Mouse (Mus musculus) small intestine, adult 2 months (tissue): ENCODE data around the gene Atf6. TPM values are rescaled to one million over a fixed set of nuclear protein-coding genes. Genes with fewer than 3 reads are reported as not detected.
A peak's percentile ranks its signal among the peaks of the same experiment; 100 is the strongest.

Experiments used
- H3K27ac ChIP-seq: fragments of 200-500 bp; 2 replicates; pipeline ENCODE4 v1.5.1; 2012; ENCODE audit warnings: low read depth, low read length, control low read depth, inconsistent platforms; ENCODE audit not compliant: insufficient read depth
- H3K27me3 ChIP-seq: fragments of 200-500 bp; 2 replicates; pipeline ENCODE4 v1.6.1; 2012; ENCODE audit warnings: mild to moderate bottlenecking, moderate library complexity, low read length, inconsistent platforms; ENCODE audit not compliant: control insufficient read depth, insufficient read depth
- H3K36me3 ChIP-seq: fragments of 200-500 bp; 2 replicates; pipeline ENCODE4 v1.6.1; 2012; ENCODE audit warnings: mild to moderate bottlenecking, low read length, control low read depth, inconsistent platforms; ENCODE audit not compliant: control insufficient read depth, insufficient read depth
- H3K4me1 ChIP-seq: fragments of 200-500 bp; 2 replicates; pipeline ENCODE4 v1.6.1; 2012; ENCODE audit warnings: low read length, inconsistent platforms, mixed read lengths; ENCODE audit not compliant: control insufficient read depth, insufficient read depth, insufficient read length
- H3K4me3 ChIP-seq: fragments of 200-500 bp; 2 replicates; pipeline ENCODE4 v1.5.1; 2012; ENCODE audit warnings: low read depth, mild to moderate bottlenecking, control low read depth, inconsistent platforms, low read length, moderate library complexity
- CTCF ChIP-seq: fragments of 200-500 bp; IDR thresholded peaks from 2 replicates; pipeline ENCODE4 v1.5.1; 2012; ENCODE audit warnings: low read depth, mild to moderate bottlenecking, control low read depth, inconsistent platforms, low read length, moderate library complexity, mixed read lengths; ENCODE audit not compliant: insufficient replicate concordance, insufficient read length; ENCODE audit errors: extremely low read depth
- POLR2A ChIP-seq: fragments of 200-500 bp; IDR thresholded peaks from 2 replicates; pipeline ENCODE4 v1.6.1; 2012; ENCODE audit warnings: low read depth, mild to moderate bottlenecking, control low read depth, inconsistent platforms, low read length, moderate library complexity
- WGBS: fragments of 180-500 bp; shearing (Covaris S2); methylation state at CpG from one replicate; pipeline ENCODE4 v1.1.7; 2018; 5-methylcytosine and 5-hydroxymethylcytosine counted together
- polyA plus RNA-seq: library from polyadenylated mRNA; depleted of rRNA; stranded (reverse); fragments of >200 nt; gene quantifications from 2 replicates; pipeline ENCODE4 v1.2.3, GENCODE M21; 2012

The Atf6 gene
- polyA plus RNA-seq, 1 experiment, result 8.4 TPM

- H3K27ac ChIP-seq, result no peak overlapping the region
- H3K27me3 ChIP-seq, result no peaks in the 10 kb centered on the region
- H3K4me3 ChIP-seq, result no peak overlapping the region
- no peak for TF ChIP-seq CTCF
- no peak for TF ChIP-seq POLR2A
- H3K4me1 ChIP-seq, result peaks cover 4% of the 10 kb centered on the region; the same call in 1 of the 2 replicates
- no peaks in the 10 kb centered on the region for H3K36me3 ChIP-seq
- 62% methylated on average over 1 of the region's 1 CpGs for WGBS
These were observed 24.7 kb upstream of the Atf6 start for GRCm38 (mm10) chr1:170892279-170892678.

DNA sequence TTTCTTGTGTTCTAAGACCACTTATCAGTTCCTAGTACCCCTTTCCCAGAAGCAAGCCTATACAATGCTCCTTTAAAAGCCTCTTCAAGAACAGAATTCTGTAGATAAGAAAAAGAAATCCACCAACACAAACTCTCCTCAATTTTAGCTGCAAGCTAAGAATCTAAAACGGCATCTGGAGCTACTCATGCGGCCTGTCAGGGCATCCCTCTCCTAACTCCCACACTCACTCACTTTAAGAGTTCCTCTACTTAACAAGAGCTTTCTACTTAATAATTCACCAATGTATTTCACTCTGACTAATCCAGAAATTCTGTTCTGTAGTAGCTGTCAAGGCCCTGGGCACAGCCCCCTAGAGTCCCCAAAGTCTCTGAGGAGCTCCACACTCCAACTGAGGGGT, 24.1 kb upstream of the Atf6 start:
- WGBS, result 87% methylated on average over 2 of the region's 2 CpGs
- no peaks in the 10 kb centered on the region for H3K27me3 ChIP-seq
- no peak overlapping the region for H3K27ac ChIP-seq
- no peak for TF ChIP-seq POLR2A
- TF ChIP-seq CTCF, result no peak
- no peak overlapping the region for H3K4me3 ChIP-seq
- H3K4me1 ChIP-seq, result peaks cover 4% of the 10 kb centered on the region; the same call in 1 of the 2 replicates
- H3K36me3 ChIP-seq, result no peaks in the 10 kb centered on the region

DNA sequence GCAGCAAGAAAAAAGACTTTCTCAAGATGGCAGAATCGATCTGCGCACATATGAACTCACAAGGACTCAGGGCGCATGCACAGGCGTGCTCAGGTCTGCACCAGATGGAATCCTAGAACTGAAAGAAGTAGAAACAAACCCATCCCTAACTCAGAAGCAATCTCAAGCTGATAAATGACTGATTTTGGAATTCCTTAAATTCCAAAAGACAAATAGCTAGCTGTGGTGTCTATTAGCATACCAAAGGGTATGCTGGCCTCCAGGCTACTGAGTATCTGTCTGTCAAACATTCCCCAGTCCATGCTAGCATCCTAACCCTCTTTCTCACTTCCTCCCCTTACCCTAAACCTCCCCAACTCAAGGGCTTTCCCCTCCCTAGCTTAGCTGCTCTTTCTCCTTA, 21.7 kb upstream of the Atf6 start:
- TF ChIP-seq POLR2A, result no peak
- TF ChIP-seq CTCF, result no peak
- H3K27ac ChIP-seq, result no peak overlapping the region
- no peak overlapping the region for H3K4me3 ChIP-seq
- WGBS, result 89% methylated on average over 4 of the region's 4 CpGs
- H3K36me3 ChIP-seq, result no peaks in the 10 kb centered on the region
- no peaks in the 10 kb centered on the region for H3K27me3 ChIP-seq
- peaks cover 3% of the 10 kb centered on the region; the same call in 1 of the 2 replicates for H3K4me1 ChIP-seq

DNA sequence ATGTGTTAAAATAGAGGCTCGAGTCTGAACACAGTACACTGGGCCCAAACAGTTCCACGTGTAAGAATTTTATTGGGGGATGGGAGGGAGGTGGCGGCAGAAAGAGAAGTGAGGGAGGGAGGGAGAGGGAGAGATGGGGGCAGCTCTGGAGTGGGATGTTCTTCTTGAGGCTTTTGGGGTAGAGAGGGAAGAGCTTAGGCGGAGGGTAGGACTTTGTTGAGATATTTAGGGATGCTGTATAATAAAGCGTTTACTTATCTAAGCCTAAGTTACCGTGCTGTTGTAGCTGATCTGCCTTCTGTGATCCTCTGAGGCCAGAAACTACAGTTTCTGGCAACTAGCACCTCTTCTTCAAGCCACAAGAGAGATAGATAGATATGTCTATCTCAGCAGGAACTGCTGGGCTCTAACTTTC, 18.5 kb upstream of the Atf6 start:
- 8% methylated on average over 6 of the region's 6 CpGs for WGBS
- no peaks in the 10 kb centered on the region for H3K27me3 ChIP-seq
- peak overlapping the region; percentile 55; the same call in 1 of the 2 replicates for H3K27ac ChIP-seq

GRCm38 (mm10) chr1:170884978-170885561, 17.5 kb upstream of the Atf6 start, which contains the start of the genes Gm26620 and Dusp12:
TSS of gene Gm26620 (plus strand) at chr1:170885065.
TSS of gene Dusp12 (minus strand) at chr1:170885540.
- H3K4me3 ChIP-seq, result peak within 1 kb of the TSS; percentile 75
- under 1% methylated on average over 46 of the region's 46 CpGs for WGBS
- H3K36me3 ChIP-seq, result peaks cover 4% of the 10 kb centered on the region; the same call in 1 of the 2 replicates
- peaks cover 7% of the 10 kb centered on the region; the same call in 1 of the 2 replicates for H3K4me1 ChIP-seq
- H3K27me3 ChIP-seq, result no peaks in the 10 kb centered on the region
- H3K27ac ChIP-seq, result peak within 1 kb of the TSS; percentile 84
- TF ChIP-seq POLR2A, result peak; percentile 39; the same call in 1 of the 2 replicates
- peak; percentile 47; the same call in 1 of the 2 replicates for TF ChIP-seq CTCF

More for the DNA sequence above, 18.5 kb upstream of the Atf6 start:
- TF ChIP-seq POLR2A (no peak), CTCF (no peak)
- no peaks in the 10 kb centered on the region for H3K36me3 ChIP-seq
- H3K4me3 ChIP-seq, result peak overlapping the region; percentile 32
- H3K4me1 ChIP-seq, result peaks cover 7% of the 10 kb centered on the region; the same call in 1 of the 2 replicates

DNA sequence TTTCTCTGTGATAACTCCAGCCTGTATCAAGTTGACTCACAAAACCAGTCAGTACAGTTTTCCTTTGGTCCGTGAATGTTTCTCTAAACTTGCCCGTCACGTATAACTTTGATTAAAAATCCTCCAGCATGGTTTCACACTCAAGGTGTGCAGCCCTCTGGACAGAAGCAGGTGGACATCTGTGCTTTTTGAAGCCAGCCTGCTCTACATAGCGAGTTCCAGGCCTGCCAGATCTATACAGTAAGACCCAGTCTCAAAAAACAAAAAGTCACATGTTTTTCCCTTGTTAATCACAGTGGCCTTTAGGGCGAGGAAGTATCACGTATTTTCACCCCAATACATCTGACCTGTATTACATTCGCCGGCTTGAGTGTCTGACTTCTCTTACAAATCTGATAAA, 16.8 kb upstream of the Atf6 start:
- WGBS, result 7% methylated on average over 8 of the region's 8 CpGs
- no peak for TF ChIP-seq POLR2A
- TF ChIP-seq CTCF, result no peak
- Histone ChIP-seq H3K27ac (peak overlapping the region; percentile 84), H3K27me3 (no peaks in the 10 kb centered on the region), H3K36me3 (peaks cover 6% of the 10 kb centered on the region), H3K4me1 (peaks cover 7% of the 10 kb centered on the region; the same call in 1 of the 2 replicates), H3K4me3 (peak overlapping the region; percentile 75; the same call in 1 of the 2 replicates)

DNA sequence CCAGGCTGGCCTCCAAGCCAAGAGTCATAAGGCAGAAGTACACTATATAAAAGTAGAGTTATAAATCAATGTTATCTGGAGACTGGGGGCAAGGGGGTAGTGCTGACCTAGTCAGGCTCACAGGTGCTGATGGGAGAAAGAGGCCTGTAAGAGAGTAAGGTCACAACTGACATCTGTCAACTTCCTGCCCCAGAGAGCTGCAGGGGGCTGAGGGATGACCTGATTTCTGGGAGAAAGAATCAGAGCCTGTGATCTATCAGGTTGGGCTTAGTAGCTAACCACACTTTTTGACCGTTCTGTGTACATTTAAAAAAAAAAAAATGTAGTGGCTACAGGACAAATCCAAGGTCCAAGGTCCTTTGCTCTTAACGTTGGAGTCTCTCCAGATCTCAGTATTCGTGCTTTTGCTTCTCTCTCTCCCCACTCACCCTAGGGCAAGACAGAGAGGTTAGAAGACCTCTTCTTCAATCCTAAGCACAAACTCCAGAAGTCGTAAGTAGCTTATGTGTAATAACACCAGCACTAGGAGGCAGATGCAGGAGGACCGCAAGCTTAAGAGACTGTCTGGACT, 15.4 kb upstream of the Atf6 start:
- WGBS, result 29% methylated on average over 5 of the region's 5 CpGs

More for the DNA sequence above, 15.4 kb upstream of the Atf6 start:
- Histone ChIP-seq H3K27ac (peak overlapping the region; percentile 68), H3K27me3 (no peaks in the 10 kb centered on the region), H3K4me1 (peaks cover 7% of the 10 kb centered on the region; the same call in 1 of the 2 replicates), H3K36me3 (peaks cover 12% of the 10 kb centered on the region), H3K4me3 (no peak overlapping the region)
- TF ChIP-seq POLR2A (no peak), CTCF (no peak)
